Mouse (Mus musculus) brain, embryonic 14.5 days (tissue): ENCODE data around the gene Grip1. TPM values are rescaled to one million over a fixed set of nuclear protein-coding genes. Genes with fewer than 3 reads are reported as not detected.
A peak's percentile ranks its signal among the peaks of the same experiment; 100 is the strongest.

ENCODE experiments used
- DNase-seq: peaks from one replicate; pipeline ENCODE4 v3.0.0-alpha.2; 2011; ENCODE audit warnings: low read depth
- CTCF ChIP-seq: fragments of 200-500 bp; IDR thresholded peaks from 2 replicates; pipeline ENCODE4 v1.5.1; 2012; ENCODE audit warnings: inconsistent platforms, mild to moderate bottlenecking, moderate library complexity, borderline replicate concordance; ENCODE audit not compliant: insufficient read depth, insufficient read length; ENCODE audit errors: extremely low read depth
- POLR2A ChIP-seq: fragments of 200-500 bp; IDR thresholded peaks from 2 replicates; pipeline ENCODE4 v1.6.1; 2012; ENCODE audit warnings: mild to moderate bottlenecking, inconsistent platforms, borderline replicate concordance; ENCODE audit not compliant: poor library complexity, insufficient read depth, insufficient read length, severe bottlenecking; ENCODE audit errors: extremely low read depth
- polyA plus RNA-seq: library from polyadenylated mRNA; depleted of rRNA; stranded (reverse); fragments of >200 nt; gene quantifications from 2 replicates; pipeline ENCODE4 v1.2.3, GENCODE M21; 2012

Gene Grip1
- polyA plus RNA-seq, 1 experiment: 20.2 TPM

DNA sequence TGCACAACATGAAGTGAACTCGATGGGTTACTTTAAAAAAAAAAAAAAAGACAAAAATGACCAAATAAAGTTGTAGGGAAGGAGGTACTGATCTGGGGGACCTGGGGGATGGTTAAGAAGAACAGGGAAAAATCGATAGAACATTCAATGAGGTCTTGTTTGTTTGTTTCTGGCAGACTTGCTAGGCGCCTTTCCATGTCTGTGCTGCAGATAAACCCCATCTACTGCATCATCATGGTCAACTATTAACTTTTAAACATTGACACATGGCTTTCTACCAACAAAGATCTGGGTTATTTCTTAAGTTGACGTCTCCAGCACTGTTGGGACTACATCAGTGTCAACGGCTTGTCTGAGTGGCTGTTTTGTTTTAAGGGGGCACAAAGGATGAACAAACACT lies 474.3 kb downstream of the Grip1 start:
- no peak for DNase-seq

DNA sequence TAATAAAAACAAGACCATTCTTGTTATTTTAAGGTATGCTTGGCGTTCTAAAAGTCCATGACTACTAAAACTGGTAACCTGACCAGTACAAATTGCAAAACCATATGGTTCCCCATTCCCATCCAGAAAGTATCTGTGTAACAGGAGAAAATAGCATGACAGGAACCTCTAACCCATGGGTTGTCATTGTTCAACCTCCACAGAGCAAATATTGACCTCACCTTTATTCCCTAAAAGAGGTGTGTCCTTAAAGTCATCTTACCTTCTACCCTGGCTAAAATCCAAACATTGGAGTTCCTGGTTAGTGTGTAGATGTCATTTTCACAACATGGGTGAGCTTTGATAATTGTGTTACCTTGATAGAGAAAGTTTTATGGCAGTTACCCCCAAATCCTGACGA lies 475.3 kb downstream of the Grip1 start:
- DNase-seq: no peak
- TF ChIP-seq POLR2A (no peak), CTCF (no peak)

More for the DNA sequence above, 474.3 kb downstream of the Grip1 start:
- no peak for TF ChIP-seq CTCF

DNA sequence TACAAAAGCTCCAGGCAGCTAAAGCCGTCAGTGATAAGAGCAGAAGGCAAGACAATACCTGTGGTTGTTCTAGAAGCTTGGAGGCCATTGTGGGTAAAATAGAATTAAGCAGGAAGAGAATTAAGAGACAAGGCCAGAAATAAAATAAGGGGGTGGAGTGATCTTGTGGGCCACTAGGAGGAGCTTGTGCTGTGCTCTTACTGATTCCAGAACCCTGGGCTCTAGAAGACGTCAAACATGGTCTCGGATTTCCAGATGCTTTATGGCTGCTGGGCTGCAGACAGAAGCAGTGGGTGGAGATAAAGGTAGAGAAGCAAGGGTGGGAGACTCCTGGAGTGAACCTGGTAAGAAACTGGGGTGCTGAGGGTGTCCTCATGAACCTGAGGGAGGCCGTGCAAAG lies 479.2 kb downstream of the Grip1 start:
- TF ChIP-seq CTCF (peak; percentile 12; the same call in 1 of the 2 replicates), POLR2A (no peak)
- no peak for DNase-seq

DNA sequence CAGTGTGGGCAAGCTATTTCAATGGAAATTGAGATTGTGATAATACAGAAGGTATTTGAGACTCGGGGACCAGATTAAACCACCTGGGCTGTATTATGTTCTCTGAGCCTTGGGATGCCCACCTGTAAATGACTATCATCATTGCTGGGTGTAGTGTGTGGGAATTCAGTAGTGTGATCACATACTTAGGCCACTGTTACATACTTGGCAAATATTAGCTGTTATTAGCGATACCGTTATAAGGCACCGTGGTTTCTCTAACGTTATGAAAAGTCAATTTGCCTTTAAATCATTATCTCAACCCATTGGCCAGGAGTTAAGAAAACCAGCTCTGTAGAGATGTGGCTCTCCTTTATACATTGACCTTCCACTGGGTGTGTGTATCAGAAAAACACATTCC lies 479.7 kb downstream of the Grip1 start:
- TF ChIP-seq POLR2A (no peak), CTCF (no peak)

DNA sequence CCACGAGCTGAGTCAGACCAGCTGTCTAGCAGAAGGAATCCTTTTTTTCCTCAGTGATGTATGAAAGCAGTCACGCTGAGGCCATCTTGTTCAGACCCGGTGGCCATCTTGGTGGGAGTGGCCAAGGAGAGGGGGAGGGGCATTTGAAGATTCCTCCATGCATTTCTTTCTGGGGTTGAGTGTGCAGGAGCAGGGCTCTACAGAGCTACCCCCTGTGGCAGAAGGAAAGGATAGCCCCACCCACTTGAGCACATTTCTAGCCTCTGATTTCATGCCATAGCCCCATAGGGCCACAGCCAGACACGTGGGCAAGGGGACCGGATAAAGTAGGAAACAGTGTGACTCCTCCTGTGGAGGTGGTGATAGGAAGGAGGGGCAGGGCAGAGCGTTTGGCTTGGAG lies 481.6 kb downstream of the Grip1 start:
- TF ChIP-seq POLR2A: no peak
- TF ChIP-seq CTCF: no peak
- no peak for DNase-seq

More for the DNA sequence above, 479.7 kb downstream of the Grip1 start:
- no peak for DNase-seq

DNA sequence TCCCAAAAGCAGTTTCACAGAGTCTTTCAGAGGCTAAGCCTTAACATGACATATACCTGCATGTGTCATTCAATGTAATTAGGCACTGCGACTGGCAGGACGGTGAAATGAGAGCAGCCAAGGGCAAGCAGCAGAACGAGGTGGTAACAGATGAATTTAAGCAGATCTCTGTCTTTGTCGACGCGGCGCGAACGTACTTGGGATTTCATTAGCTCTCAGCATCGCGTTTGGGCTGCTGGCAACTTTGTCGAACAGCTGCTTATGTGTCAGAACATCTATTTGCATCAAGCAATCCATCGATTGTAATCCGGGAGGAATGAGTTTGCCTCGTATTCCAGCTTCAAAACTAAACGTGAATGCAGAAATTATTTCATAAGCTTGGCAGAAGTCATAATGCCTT lies 483.9 kb downstream of the Grip1 start:
- no peak for TF ChIP-seq CTCF
- no peak for TF ChIP-seq POLR2A
- DNase-seq: peak; percentile 81

DNA sequence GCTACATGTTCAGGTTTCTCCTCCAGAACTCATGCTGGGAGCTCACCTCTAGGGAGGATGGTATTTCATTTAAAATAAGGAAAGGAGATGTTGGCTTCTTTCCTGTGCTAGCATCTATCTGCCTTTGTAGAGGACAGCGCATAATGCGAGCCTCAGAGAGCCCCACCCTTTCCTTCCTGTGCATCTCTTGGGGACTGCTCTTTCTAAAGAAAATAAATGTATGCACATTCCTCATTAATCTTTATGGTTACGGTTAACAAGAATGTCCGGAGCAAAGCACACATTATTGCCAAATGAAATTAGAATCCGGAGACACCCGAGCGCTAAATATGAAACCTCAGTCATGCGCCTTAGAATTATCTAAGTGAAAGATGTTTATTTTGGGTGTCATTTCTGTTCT lies 490.3 kb downstream of the Grip1 start:
- TF ChIP-seq CTCF (no peak), POLR2A (no peak)
- DNase-seq: no peak

DNA sequence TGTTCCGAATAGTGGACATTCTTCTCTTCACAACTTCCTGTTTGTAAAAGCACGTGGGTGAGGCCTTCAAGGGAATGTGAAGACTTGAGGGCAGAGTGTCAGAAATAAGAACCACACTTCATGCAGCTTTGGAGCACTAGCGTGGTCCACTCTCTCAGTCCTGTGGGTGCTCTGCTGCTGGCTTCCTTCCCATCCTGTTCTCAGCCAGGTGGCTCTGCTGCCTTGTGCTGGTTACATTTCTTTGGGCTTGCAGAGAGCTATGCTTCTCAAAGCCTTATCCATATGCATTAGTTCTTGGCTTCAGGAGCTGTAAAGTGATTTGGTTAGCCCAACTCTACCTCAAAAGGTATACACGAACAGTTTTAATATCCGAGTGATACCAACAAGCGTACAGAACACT lies 497.8 kb downstream of the Grip1 start:
- TF ChIP-seq POLR2A (no peak), CTCF (no peak)

DNA sequence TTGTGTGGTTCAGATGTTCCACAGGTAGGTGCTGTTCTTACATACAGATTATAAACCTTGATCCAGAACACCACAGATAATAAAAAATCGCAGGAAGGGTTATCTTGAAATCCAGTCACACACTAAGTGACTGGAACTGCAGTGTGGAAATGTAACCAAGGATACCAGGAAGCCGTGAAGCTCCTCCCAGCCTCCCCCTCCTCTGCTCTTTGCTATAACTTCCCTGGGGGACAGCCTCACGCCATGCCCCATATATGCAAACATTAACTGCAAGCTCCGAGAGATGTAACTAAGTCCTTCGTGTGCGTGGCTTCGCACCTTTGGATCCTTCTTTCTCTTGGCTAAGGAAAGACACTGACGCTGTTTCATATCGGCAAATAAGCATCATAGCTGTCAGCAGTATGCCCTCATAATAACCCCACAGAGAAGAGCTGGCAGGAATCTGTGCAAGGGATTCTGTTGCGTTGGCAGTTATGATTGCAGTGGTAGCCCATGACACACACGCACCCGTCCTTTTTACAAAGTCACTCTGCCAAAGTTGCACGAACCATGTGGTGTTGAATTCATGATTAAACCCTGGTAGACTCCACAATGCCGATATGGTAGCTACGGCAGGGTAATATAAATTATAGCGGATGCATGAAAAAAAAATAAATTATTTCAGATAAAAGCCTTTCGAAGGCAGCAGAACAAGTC lies 503.8 kb downstream of the Grip1 start:
- DNase-seq: peak; percentile 75
- no peak for TF ChIP-seq POLR2A
- no peak for TF ChIP-seq CTCF

More for the DNA sequence above, 497.8 kb downstream of the Grip1 start:
- DNase-seq: no peak

DNA sequence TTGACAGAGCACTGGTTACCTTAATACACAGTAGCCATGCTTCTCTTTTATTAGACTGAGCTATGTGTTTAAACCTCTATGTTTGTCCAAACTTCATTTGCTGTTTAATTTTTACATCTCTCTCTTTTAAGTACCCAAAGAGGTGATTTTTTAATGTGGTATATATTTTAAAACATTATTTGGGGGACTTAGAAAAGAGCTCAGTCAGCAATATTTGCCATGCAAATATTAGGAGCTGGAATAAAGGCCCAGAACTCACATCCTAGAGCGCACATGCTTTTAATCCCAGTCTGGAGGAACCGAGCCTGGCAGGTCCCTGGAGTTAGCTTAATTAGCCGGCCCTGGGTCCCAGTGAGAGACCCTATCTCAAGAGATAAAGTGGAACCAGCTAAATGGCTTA lies 507.3 kb downstream of the Grip1 start:
- TF ChIP-seq POLR2A (no peak), CTCF (no peak)

DNA sequence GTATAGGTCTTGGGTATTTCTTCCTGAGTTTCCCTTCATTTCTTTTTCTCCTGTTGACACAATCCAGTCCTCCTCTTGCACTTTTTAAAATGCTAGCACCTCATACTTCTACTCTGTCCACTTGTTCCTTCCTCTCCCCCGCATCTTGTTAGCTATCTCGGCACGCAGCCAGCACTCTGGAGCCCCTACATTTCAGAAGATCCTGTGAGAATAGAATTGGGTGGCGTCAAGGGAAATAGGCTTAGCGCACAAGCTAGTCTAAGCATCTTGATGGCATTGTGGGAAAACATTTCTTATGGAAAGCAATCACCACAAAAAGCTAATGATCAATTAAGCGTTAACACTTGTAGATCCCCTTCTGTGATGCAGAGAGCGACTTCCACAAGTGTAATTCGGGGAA lies 512.7 kb downstream of the Grip1 start:
- no peak for TF ChIP-seq POLR2A
- no peak for TF ChIP-seq CTCF
- peak; percentile 85 for DNase-seq

More for the DNA sequence above, 507.3 kb downstream of the Grip1 start:
- DNase-seq: no peak

DNA sequence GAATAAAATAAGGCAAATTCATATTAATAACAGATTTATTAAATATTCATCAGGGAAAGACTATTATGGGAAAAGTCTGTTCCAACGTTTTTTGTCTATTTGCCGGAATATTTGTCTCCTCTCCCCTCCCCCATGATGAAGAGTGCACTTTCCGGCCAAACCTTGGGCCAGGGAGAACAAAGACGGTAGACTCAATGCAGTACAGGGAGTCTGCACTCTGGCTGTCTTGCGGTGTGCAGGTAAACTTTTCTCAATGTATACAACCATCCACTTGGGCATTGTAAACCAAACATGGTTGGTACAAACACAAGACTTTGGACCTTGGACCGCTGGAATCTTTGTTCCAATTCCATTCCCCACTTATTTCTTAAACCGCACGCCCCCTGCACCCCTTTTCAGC lies 525.8 kb downstream of the Grip1 start:
- TF ChIP-seq POLR2A (no peak), CTCF (no peak)
- DNase-seq: peak; percentile 24
